Mouse (Mus musculus) ES-E14 (cell line): ENCODE results near the gene Trpv2.

ENCODE experiments used
- HCFC1 ChIP-seq: IDR thresholded peaks from 2 replicates; pipeline ENCODE4 v1.6.1; 2012; ENCODE audit warnings: low read length, inconsistent platforms, borderline replicate concordance; ENCODE audit not compliant: insufficient read depth
- MAFK ChIP-seq: IDR thresholded peaks from 2 replicates; pipeline ENCODE4 v1.6.1; 2014; ENCODE audit warnings: mild to moderate bottlenecking, low read depth, low read length, inconsistent platforms; ENCODE audit not compliant: insufficient read depth
- ZC3H11A ChIP-seq: IDR thresholded peaks from 2 replicates; pipeline ENCODE4 v1.6.1; 2012; ENCODE audit warnings: low read depth, mild to moderate bottlenecking, inconsistent platforms, low read length, borderline replicate concordance

GRCm38 (mm10) chr11:62642023-62642844 lies 67.9 kb downstream of the Trpv2 start:
- TF ChIP-seq HCFC1 (no peak), ZC3H11A (no peak), MAFK (no peak)
